Mouse (Mus musculus) cortical plate, adult 2 months (tissue): ENCODE results near the gene Ccdc92.

ENCODE experiments used
- CTCF ChIP-seq: fragments of 200-500 bp; IDR thresholded peaks from 2 replicates; pipeline ENCODE4 v1.5.1; 2011; ENCODE audit warnings: mild to moderate bottlenecking, control low read depth, low read length; ENCODE audit not compliant: insufficient read depth; ENCODE audit errors: extremely low read depth
- POLR2A ChIP-seq: fragments of 200-500 bp; IDR thresholded peaks from 2 replicates; pipeline ENCODE4 v1.6.1; 2011; ENCODE audit warnings: mild to moderate bottlenecking, low read length, control low read depth; ENCODE audit not compliant: insufficient read depth; ENCODE audit errors: extremely low read depth

- no peak for TF ChIP-seq CTCF
- no peak for TF ChIP-seq POLR2A
Measured at GRCm38 (mm10) chr5:124851572-124851971, 10.7 kb downstream of the Ccdc92 start.
